Mouse (Mus musculus) limb, embryonic 10.5 days (tissue): ENCODE measurements around the gene Ackr4. TPM values are rescaled to one million over a fixed set of nuclear protein-coding genes. Genes with fewer than 3 reads are reported as not detected.

ENCODE experiments used
- polyA plus RNA-seq: library from polyadenylated mRNA; unstranded; fragments of >200 nt; fragmentation: Nextera tagmentation; extraction: Ambion mirVana; gene quantifications from 2 replicates; pipeline ENCODE4 v1.2.1, GENCODE M21; 2016

Ackr4 gene
- polyA plus RNA-seq, 1 experiment from 2014 or later, result 0.34 TPM

Other genes with a start within 250 kb of the Ackr4 start
- 3.8 and 3.9 TPM in 2 replicates for gene Nphp3, start 124.4 kb downstream of the Ackr4 start, polyA plus RNA-seq
- not detected in 2 replicates for gene Gm28305, start 86.3 kb downstream of the Ackr4 start, polyA plus RNA-seq
- gene Uba5, start 63.8 kb downstream of the Ackr4 start, polyA plus RNA-seq, result 42.3 and 51.4 TPM in 2 replicates
- 9.2 and 10.9 TPM in 2 replicates for gene Acad11, start 63.6 kb downstream of the Ackr4 start, polyA plus RNA-seq
- 17.9 and 21.8 TPM in 2 replicates for gene Dnajc13, start 136.0 kb upstream of the Ackr4 start, polyA plus RNA-seq
- gene Acpp, start 210.8 kb upstream of the Ackr4 start, polyA plus RNA-seq, result 1.5 TPM in 2 replicates